Mouse (Mus musculus) midbrain, embryonic 14.5 days (tissue): ENCODE results near the gene Prpf4. TPM values are rescaled to one million over a fixed set of nuclear protein-coding genes. Genes with fewer than 3 reads are reported as not detected.

Experiments
- ATAC-seq: fragments of 200-750 bp; cut with Nextera tagmentation; 2 replicates; pipeline ENCODE4 v1.8.0; 2017; ENCODE audit warnings: moderate number of reproducible peaks, moderate library complexity; ENCODE audit not compliant: low FRiP score, low TSS enrichment
- DNase-seq: peaks from one replicate; pipeline ENCODE4 v3.0.0-alpha.2; 2015
- H3K27ac ChIP-seq: fragments of 300-500 bp; sonication (generic); replicated peaks from 2 replicates; pipeline ENCODE4 v1.5.1; 2014; ENCODE audit warnings: mild to moderate bottlenecking, low read depth, low read length, moderate library complexity
- H3K27me3 ChIP-seq: fragments of 300-500 bp; sonication (generic); 2 replicates; pipeline ENCODE4 v1.6.1; 2014; ENCODE audit warnings: low read length, control low read depth, mixed read lengths; ENCODE audit not compliant: control insufficient read depth, insufficient read depth
- H3K36me3 ChIP-seq: fragments of 300-500 bp; sonication (generic); 2 replicates; pipeline ENCODE4 v1.6.1; 2014; ENCODE audit warnings: low read length, control low read depth; ENCODE audit not compliant: control insufficient read depth, insufficient read depth
- H3K4me1 ChIP-seq: fragments of 300-500 bp; sonication (generic); 2 replicates; pipeline ENCODE4 v1.6.1; 2014; ENCODE audit warnings: mild to moderate bottlenecking, antibody characterized with exemption, low read length, control low read depth; ENCODE audit not compliant: control insufficient read depth, insufficient read depth
- H3K4me2 ChIP-seq: fragments of 300-500 bp; sonication (generic); 2 replicates; pipeline ENCODE4 v1.6.1; 2014; ENCODE audit warnings: mild to moderate bottlenecking, low read length, moderate library complexity
- H3K4me3 ChIP-seq: fragments of 300-500 bp; sonication (generic); replicated peaks from 2 replicates; pipeline ENCODE4 v1.5.1; 2014; ENCODE audit warnings: low read depth, low read length
- H3K9ac ChIP-seq: fragments of 300-500 bp; sonication (generic); replicated peaks from 2 replicates; pipeline ENCODE4 v1.6.1; 2014; ENCODE audit warnings: mild to moderate bottlenecking, low read length, moderate library complexity
- H3K9me3 ChIP-seq: fragments of 300-500 bp; sonication (generic); 2 replicates; pipeline ENCODE4 v1.6.1; 2016; ENCODE audit warnings: low read length, control low read depth, mixed read lengths; ENCODE audit not compliant: control insufficient read depth
- WGBS: fragments of 180-500 bp; shearing (Covaris S2); extraction: QIAGEN DNeasy Blood & Tissue Kit; methylation state at CpG from one replicate; pipeline ENCODE4 v1.1.7; 2014; 5-methylcytosine and 5-hydroxymethylcytosine counted together
- polyA plus RNA-seq: library from polyadenylated mRNA; unstranded; fragments of >200 nt; fragmentation: Nextera tagmentation; extraction: Ambion mirVana; gene quantifications from 2 replicates; pipeline ENCODE4 v1.2.1, GENCODE M21; 2014

Gene Prpf4
- polyA plus RNA-seq, 1 experiment from 2014 or later: 15.9 TPM

GRCm38 (mm10) chr4:62437256-62437778 is 28.7 kb downstream of the Prpf4 start:
- ATAC-seq: no peak
- Histone ChIP-seq H3K27me3 (no peaks in the 10 kb centered on the region), H3K36me3 (no peaks in the 10 kb centered on the region), H3K4me3 (no peak overlapping the region), H3K4me2 (no peak overlapping the region), H3K9me3 (no peaks in the 10 kb centered on the region), H3K9ac (no peak overlapping the region), H3K4me1 (no peaks in the 10 kb centered on the region), H3K27ac (no peak overlapping the region)
- WGBS: 90% methylated on average over 3 of the region's 3 CpGs
- no peak for DNase-seq

GRCm38 (mm10) chr4:62437871-62438270 is 29.3 kb downstream of the Prpf4 start:
- WGBS: 88% methylated on average over 7 of the region's 7 CpGs
- Histone ChIP-seq H3K9me3 (no peaks in the 10 kb centered on the region), H3K36me3 (no peaks in the 10 kb centered on the region), H3K4me3 (no peak overlapping the region), H3K27ac (no peak overlapping the region), H3K27me3 (no peaks in the 10 kb centered on the region), H3K4me1 (no peaks in the 10 kb centered on the region), H3K9ac (no peak overlapping the region), H3K4me2 (no peak overlapping the region)
- DNase-seq (no peak), ATAC-seq (no peak)

- no peak overlapping the region for H3K27ac ChIP-seq
- WGBS: 72% methylated on average over 4 of the region's 4 CpGs
- ATAC-seq: no peak
Measured at GRCm38 (mm10) chr4:62439793-62440192, 31.2 kb downstream of the Prpf4 start.

GRCm38 (mm10) chr4:62440544-62440943 is 31.9 kb downstream of the Prpf4 start:
- H3K4me3 ChIP-seq: no peak overlapping the region
- no peak overlapping the region for H3K4me2 ChIP-seq
- no peaks in the 10 kb centered on the region for H3K4me1 ChIP-seq
- DNase-seq (no peak), ATAC-seq (no peak)
- no peaks in the 10 kb centered on the region for H3K27me3 ChIP-seq
- 71% methylated on average over 4 of the region's 4 CpGs for WGBS
- no peak overlapping the region for H3K9ac ChIP-seq
- H3K27ac ChIP-seq: no peak overlapping the region
- no peaks in the 10 kb centered on the region for H3K9me3 ChIP-seq
- H3K36me3 ChIP-seq: no peaks in the 10 kb centered on the region

More at GRCm38 (mm10) chr4:62439793-62440192, 31.2 kb downstream of the Prpf4 start:
- no peak for DNase-seq
- no peaks in the 10 kb centered on the region for H3K9me3 ChIP-seq
- no peak overlapping the region for H3K4me3 ChIP-seq
- no peak overlapping the region for H3K4me2 ChIP-seq
- H3K4me1 ChIP-seq: no peaks in the 10 kb centered on the region
- H3K9ac ChIP-seq: no peak overlapping the region
- H3K36me3 ChIP-seq: no peaks in the 10 kb centered on the region
- H3K27me3 ChIP-seq: no peaks in the 10 kb centered on the region

GRCm38 (mm10) chr4:62440986-62441385 is 32.4 kb downstream of the Prpf4 start:
- Histone ChIP-seq H3K9me3 (no peaks in the 10 kb centered on the region), H3K4me3 (no peak overlapping the region), H3K4me1 (no peaks in the 10 kb centered on the region), H3K9ac (no peak overlapping the region), H3K27me3 (no peaks in the 10 kb centered on the region), H3K4me2 (no peak overlapping the region), H3K36me3 (no peaks in the 10 kb centered on the region), H3K27ac (no peak overlapping the region)
- ATAC-seq (no peak), DNase-seq (no peak)
- 81% methylated on average over 4 of the region's 4 CpGs for WGBS

GRCm38 (mm10) chr4:62454995-62455394 is 46.4 kb downstream of the Prpf4 start:
- Histone ChIP-seq H3K4me3 (no peak overlapping the region), H3K4me1 (no peaks in the 10 kb centered on the region), H3K27me3 (no peaks in the 10 kb centered on the region), H3K4me2 (no peak overlapping the region), H3K9ac (no peak overlapping the region), H3K9me3 (no peaks in the 10 kb centered on the region), H3K27ac (no peak overlapping the region), H3K36me3 (peaks cover 7% of the 10 kb centered on the region; the same call in 1 of the 2 replicates)
- peak; percentile 62 for DNase-seq
- WGBS: 69% methylated on average over 5 of the region's 5 CpGs
- no peak for ATAC-seq

- H3K4me1 ChIP-seq: no peaks in the 10 kb centered on the region
- no peak overlapping the region for H3K4me3 ChIP-seq
- peaks cover 15% of the 10 kb centered on the region; the same call in 1 of the 2 replicates for H3K36me3 ChIP-seq
- H3K27me3 ChIP-seq: no peaks in the 10 kb centered on the region
- H3K4me2 ChIP-seq: no peak overlapping the region
- ATAC-seq (no peak), DNase-seq (no peak)
- no peak overlapping the region for H3K27ac ChIP-seq
- no peaks in the 10 kb centered on the region for H3K9me3 ChIP-seq
- WGBS: 95% methylated on average over 3 of the region's 3 CpGs
- no peak overlapping the region for H3K9ac ChIP-seq
Measured at GRCm38 (mm10) chr4:62459081-62459480, 50.5 kb downstream of the Prpf4 start.

- Histone ChIP-seq H3K4me1 (no peaks in the 10 kb centered on the region), H3K27me3 (no peaks in the 10 kb centered on the region), H3K4me3 (no peak overlapping the region), H3K9ac (no peak overlapping the region), H3K36me3 (peaks cover 15% of the 10 kb centered on the region; the same call in 1 of the 2 replicates), H3K27ac (no peak overlapping the region), H3K4me2 (no peak overlapping the region), H3K9me3 (no peaks in the 10 kb centered on the region)
- 95% methylated on average over 8 of the region's 8 CpGs for WGBS
- DNase-seq: no peak
- no peak for ATAC-seq
Measured at GRCm38 (mm10) chr4:62460348-62460747, 51.8 kb downstream of the Prpf4 start.

- Histone ChIP-seq H3K4me3 (no peak overlapping the region), H3K4me2 (no peak overlapping the region), H3K9ac (no peak overlapping the region), H3K9me3 (no peaks in the 10 kb centered on the region), H3K4me1 (no peaks in the 10 kb centered on the region), H3K27me3 (no peaks in the 10 kb centered on the region), H3K36me3 (peaks cover 12% of the 10 kb centered on the region; the same call in 1 of the 2 replicates), H3K27ac (no peak overlapping the region)
- DNase-seq: no peak
- WGBS: 87% methylated on average over 2 of the region's 2 CpGs
- no peak for ATAC-seq
Measured at GRCm38 (mm10) chr4:62463124-62463523, 54.5 kb downstream of the Prpf4 start.
